Mouse (Mus musculus): ENCODE results near the gene Pip4k2c.

- no peak for TF ChIP-seq POLR2A (IDR thresholded peaks at IDR 0.05; ENCODE audit: insufficient read length, low read depth)
- TF ChIP-seq USF1 (IDR thresholded peaks at IDR 0.05; ENCODE audit: low read depth): no peak
- TF ChIP-seq TCF12 (IDR thresholded peaks at IDR 0.05; ENCODE audit: insufficient read depth, poor library complexity, severe bottlenecking): no peak
- TF ChIP-seq MAX (IDR thresholded peaks at IDR 0.05; ENCODE audit: low read depth): no peak
- TF ChIP-seq POLR2AphosphoS2 (IDR thresholded peaks at IDR 0.05; ENCODE audit: insufficient read length, low read depth): no peak
- TF ChIP-seq E2F4 (IDR thresholded peaks at IDR 0.05; ENCODE audit: insufficient read depth): no peak
These were observed 21.6 kb downstream of the Pip4k2c start, which contains the start of gene Arhgef25 for GRCm38 (mm10) chr10:127189651-127190381.
